Mouse (Mus musculus) retina, adult 2 months (tissue): ENCODE data around the gene Nr2f1.

Experiments
- DNase-seq: peaks from one replicate; pipeline ENCODE4 v3.0.0-alpha.2; 2012; ENCODE audit warnings: low read depth, low spot score

The Nr2f1 gene

GRCm38 (mm10) chr13:78179312-78180097 is 20.1 kb downstream of the Nr2f1 start:
- DNase-seq = no peak

- DNase-seq = no peak
These were observed 20.8 kb downstream of the Nr2f1 start for GRCm38 (mm10) chr13:78178771-78179170.

GRCm38 (mm10) chr13:78178021-78178420 is 21.5 kb downstream of the Nr2f1 start:
- no peak for DNase-seq

- no peak for DNase-seq
These were observed 22.1 kb downstream of the Nr2f1 start for GRCm38 (mm10) chr13:78177381-78177950.

- DNase-seq = no peak
These were observed 23.7 kb downstream of the Nr2f1 start for GRCm38 (mm10) chr13:78175821-78176380.

GRCm38 (mm10) chr13:78174891-78175290 is 24.7 kb downstream of the Nr2f1 start:
- no peak for DNase-seq

GRCm38 (mm10) chr13:78174191-78174590 is 25.4 kb downstream of the Nr2f1 start:
- DNase-seq = no peak

GRCm38 (mm10) chr13:78172861-78173260 is 26.7 kb downstream of the Nr2f1 start:
- DNase-seq = no peak

GRCm38 (mm10) chr13:78171984-78172636 is 27.4 kb downstream of the Nr2f1 start:
- no peak for DNase-seq

- no peak for DNase-seq
These were observed 28.2 kb downstream of the Nr2f1 start for GRCm38 (mm10) chr13:78171320-78171719.

GRCm38 (mm10) chr13:78168166-78168565 is 31.4 kb downstream of the Nr2f1 start:
- DNase-seq = no peak

GRCm38 (mm10) chr13:78164941-78165340 is 34.6 kb downstream of the Nr2f1 start:
- DNase-seq = no peak

- DNase-seq = peak; percentile 23
These were observed 36.2 kb downstream of the Nr2f1 start for GRCm38 (mm10) chr13:78163087-78163958.

- no peak for DNase-seq
These were observed 37.4 kb downstream of the Nr2f1 start for GRCm38 (mm10) chr13:78162149-78162548.

- DNase-seq = no peak
These were observed 42.1 kb downstream of the Nr2f1 start for GRCm38 (mm10) chr13:78157465-78157864.
